Mouse (Mus musculus) liver, embryonic 14.5 days (tissue): Measurements from ENCODE around the gene Adamts17. TPM values are rescaled to one million over a fixed set of nuclear protein-coding genes. Genes with fewer than 3 reads are reported as not detected.
A peak's percentile ranks its signal among the peaks of the same experiment; 100 is the strongest.

ENCODE experiments used
- ATAC-seq: fragments of 200-750 bp; cut with Nextera tagmentation; 2 replicates; pipeline ENCODE4 v1.8.0; 2017; ENCODE audit warnings: moderate number of reproducible peaks, mild to moderate bottlenecking, moderate library complexity; ENCODE audit not compliant: insufficient read depth
- DNase-seq, 3 experiments: peaks; one replicate each; pipeline ENCODE4 v3.0.0-alpha.2; 2012 to 2013; ENCODE audit warnings: low read depth in 3 of 3, low spot score in 3 of 3
- H3K27ac ChIP-seq: fragments of 300-500 bp; sonication (generic); 2 replicates; pipeline ENCODE4 v1.5.1; 2014; ENCODE audit warnings: moderate library complexity, mild to moderate bottlenecking, control low read depth, inconsistent platforms
- H3K27me3 ChIP-seq: fragments of 300-500 bp; sonication (generic); 2 replicates; pipeline ENCODE4 v1.6.1; 2014; ENCODE audit warnings: mild to moderate bottlenecking, low read length, moderate library complexity; ENCODE audit not compliant: control insufficient read depth, insufficient read depth
- H3K36me3 ChIP-seq: fragments of 300-500 bp; sonication (generic); replicated peaks from 2 replicates; pipeline ENCODE4 v1.6.1; 2014; ENCODE audit warnings: low read depth; ENCODE audit not compliant: control insufficient read depth, insufficient read depth
- H3K4me1 ChIP-seq, 2 experiments: fragments of 200-500 bp in 1 of 2; fragments of 300-500 bp in 1 of 2; sonication (generic) in 1 of 2; replicated peaks; 2 replicates each; pipeline ENCODE4 v1.6.1; 2012 to 2014; ENCODE audit warnings: antibody characterized with exemption in 1 of 2, inconsistent platforms in 1 of 2, low read length in 1 of 2; ENCODE audit not compliant: control insufficient read depth in 2 of 2, insufficient read depth in 2 of 2
- H3K4me2 ChIP-seq: fragments of 300-500 bp; sonication (generic); 2 replicates; pipeline ENCODE4 v1.6.1; 2014; ENCODE audit warnings: low read depth, mild to moderate bottlenecking, control low read depth, moderate library complexity
- H3K4me3 ChIP-seq, 2 experiments: fragments of 200-500 bp in 1 of 2; fragments of 300-500 bp in 1 of 2; sonication (generic) in 1 of 2; 2 replicates each; pipeline ENCODE4 v1.5.1; 2012 to 2014; ENCODE audit warnings: low read depth in 2 of 2, low read length in 2 of 2, mild to moderate bottlenecking in 2 of 2, control low read depth in 1 of 2, inconsistent platforms in 1 of 2, moderate library complexity in 1 of 2; ENCODE audit not compliant: insufficient read depth in 1 of 2
- H3K9ac ChIP-seq: fragments of 300-500 bp; sonication (generic); replicated peaks from 2 replicates; pipeline ENCODE4 v1.6.1; 2014; ENCODE audit warnings: mild to moderate bottlenecking, control low read depth, moderate library complexity
- H3K9me3 ChIP-seq: fragments of 300-500 bp; sonication (generic); 2 replicates; pipeline ENCODE4 v1.6.1; 2016; ENCODE audit warnings: low read length, mixed read lengths; ENCODE audit not compliant: control insufficient read depth
- CTCF ChIP-seq: IDR thresholded peaks from 2 replicates; pipeline ENCODE4 v1.5.1; 2016; ENCODE audit warnings: antibody characterized with exemption, low read depth, control low read depth
- EP300 ChIP-seq: IDR thresholded peaks from 2 replicates; pipeline ENCODE4 v1.6.1; 2016; ENCODE audit warnings: antibody characterized with exemption, low read depth
- WGBS: fragments of 180-500 bp; shearing (Covaris S2); extraction: QIAGEN DNeasy Blood & Tissue Kit; methylation state at CpG from one replicate; pipeline ENCODE4 v1.1.7; 2014; ENCODE audit not compliant: insufficient replicate concordance; 5-methylcytosine and 5-hydroxymethylcytosine counted together
- polyA plus RNA-seq, 2 experiments: library from polyadenylated mRNA; depleted of rRNA in 1 of 2; stranded (reverse) in 1 of 2; unstranded in 1 of 2; fragments of >200 nt; fragmentation: Nextera tagmentation in 1 of 2; extraction: Ambion mirVana in 1 of 2; gene quantifications; 2 replicates each; pipeline versions ENCODE4 v1.2.1 to v1.2.3; 2012 to 2014

The Adamts17 gene
- polyA plus RNA-seq, 2 experiments = 0.15 TPM; not detected in 1

DNA sequence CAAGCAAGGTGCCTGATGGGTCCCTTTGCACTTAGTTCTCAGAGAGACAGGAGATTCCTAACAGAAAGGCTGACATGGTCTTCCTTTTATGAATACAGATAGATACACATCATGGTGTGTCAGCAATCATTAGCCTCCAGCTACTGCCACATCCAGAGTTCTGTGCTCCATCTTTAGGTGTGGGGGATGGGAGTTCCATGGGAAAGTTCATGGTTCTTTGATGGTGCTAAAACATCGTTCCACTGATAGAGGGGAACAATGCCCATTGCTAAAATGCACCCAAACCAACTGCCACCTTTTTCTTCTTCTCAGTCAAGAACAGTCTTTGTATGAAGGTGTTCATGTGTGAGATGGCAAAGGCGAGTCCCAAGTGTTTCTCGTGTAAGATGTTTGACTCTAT, 215.3 kb downstream of the Adamts17 start:
- no peaks in the 10 kb centered on the region for H3K4me1 ChIP-seq
- H3K9me3 ChIP-seq = no peaks in the 10 kb centered on the region
- H3K4me2 ChIP-seq = no peak overlapping the region
- H3K36me3 ChIP-seq = no peaks in the 10 kb centered on the region
- H3K4me3 ChIP-seq = no peak overlapping the region
- 63% methylated on average over 3 of the region's 3 CpGs for WGBS
- no peaks in the 10 kb centered on the region for H3K27me3 ChIP-seq
- DNase-seq = no peak
- H3K27ac ChIP-seq = no peak overlapping the region
- no peak for TF ChIP-seq EP300
- TF ChIP-seq CTCF = no peak
- H3K9ac ChIP-seq = no peak overlapping the region
- no peak for ATAC-seq

DNA sequence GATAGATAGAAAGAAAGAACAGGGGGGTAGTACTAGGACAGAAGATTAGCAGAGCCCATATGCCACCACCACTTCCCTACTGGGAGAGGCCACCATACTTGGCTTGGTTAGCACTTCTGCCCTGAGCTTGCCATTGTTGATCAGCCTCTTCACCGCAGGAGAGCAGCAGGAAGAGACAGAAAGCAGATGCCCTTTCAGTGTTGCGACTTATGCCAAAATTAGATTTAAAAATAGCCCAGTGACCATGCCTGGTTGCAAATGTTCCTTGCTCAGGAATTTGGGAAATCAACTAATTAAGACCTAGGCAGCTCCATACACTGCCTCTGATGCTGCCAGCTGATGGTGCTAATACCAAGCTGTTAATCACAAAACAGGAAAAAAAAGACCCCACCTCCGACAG, 216.0 kb downstream of the Adamts17 start:
- Histone ChIP-seq H3K36me3 (no peaks in the 10 kb centered on the region), H3K9ac (no peak overlapping the region), H3K4me3 (no peak overlapping the region), H3K4me1 (no peaks in the 10 kb centered on the region), H3K9me3 (no peaks in the 10 kb centered on the region), H3K27me3 (no peaks in the 10 kb centered on the region), H3K27ac (no peak overlapping the region), H3K4me2 (no peak overlapping the region)
- 43% methylated on average over 3 of the region's 3 CpGs for WGBS
- DNase-seq (no peak), ATAC-seq (no peak)
- TF ChIP-seq CTCF = no peak
- no peak for TF ChIP-seq EP300

DNA sequence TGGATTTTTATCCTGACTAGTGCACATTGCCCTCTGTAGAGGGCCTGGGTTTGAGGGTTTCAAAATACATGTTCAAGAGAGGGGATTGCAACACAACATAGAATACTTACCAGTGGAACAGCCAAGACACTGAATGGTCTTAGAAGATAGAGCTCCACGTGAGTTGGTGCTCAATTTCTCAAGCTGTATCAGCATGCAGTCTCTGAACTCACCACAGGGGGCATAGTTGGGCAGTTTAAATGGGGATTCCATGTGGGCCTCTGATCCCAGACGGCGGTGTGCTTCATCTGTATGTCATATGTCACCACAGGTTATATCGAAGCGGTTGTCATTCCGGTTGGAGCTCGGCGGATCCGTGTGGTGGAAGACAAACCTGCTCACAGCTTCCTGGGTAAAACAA, 222.2 kb downstream of the Adamts17 start:
- no peak for DNase-seq
- Histone ChIP-seq H3K4me2 (no peak overlapping the region), H3K4me3 (no peak overlapping the region), H3K4me1 (no peaks in the 10 kb centered on the region), H3K36me3 (no peaks in the 10 kb centered on the region), H3K27ac (no peak overlapping the region), H3K9me3 (no peaks in the 10 kb centered on the region), H3K9ac (no peak overlapping the region), H3K27me3 (no peaks in the 10 kb centered on the region)
- peak; percentile 58 for TF ChIP-seq CTCF
- TF ChIP-seq EP300 = no peak
- 62% methylated on average over 9 of the region's 9 CpGs for WGBS
- ATAC-seq = no peak

DNA sequence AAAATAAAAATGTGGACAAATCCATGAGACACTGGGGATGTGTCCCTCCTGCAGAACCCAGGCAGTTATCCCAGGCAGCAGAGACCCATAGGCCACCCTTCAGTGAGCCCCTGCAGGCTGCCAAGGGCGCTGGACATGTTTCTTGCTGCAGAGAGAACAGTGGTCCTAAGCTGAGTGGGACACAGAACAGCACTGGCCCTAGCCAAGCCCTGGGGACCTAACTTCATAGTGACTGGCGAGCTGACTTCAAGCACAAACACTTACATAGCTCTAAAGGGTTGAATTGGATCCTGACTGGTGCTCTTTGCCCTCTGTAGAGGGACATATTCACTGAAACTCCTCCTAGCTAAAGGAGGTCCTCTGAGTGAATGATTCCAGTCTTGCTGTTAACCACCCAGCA, 223.0 kb downstream of the Adamts17 start:
- Histone ChIP-seq H3K9me3 (no peaks in the 10 kb centered on the region), H3K4me1 (no peaks in the 10 kb centered on the region), H3K36me3 (no peaks in the 10 kb centered on the region), H3K27ac (no peak overlapping the region), H3K9ac (no peak overlapping the region), H3K27me3 (no peaks in the 10 kb centered on the region), H3K4me3 (no peak overlapping the region), H3K4me2 (no peak overlapping the region)
- no peak for DNase-seq
- no peak for ATAC-seq
- WGBS = 37% methylated on average over 2 of the region's 2 CpGs
- no peak for TF ChIP-seq CTCF
- no peak for TF ChIP-seq EP300

DNA sequence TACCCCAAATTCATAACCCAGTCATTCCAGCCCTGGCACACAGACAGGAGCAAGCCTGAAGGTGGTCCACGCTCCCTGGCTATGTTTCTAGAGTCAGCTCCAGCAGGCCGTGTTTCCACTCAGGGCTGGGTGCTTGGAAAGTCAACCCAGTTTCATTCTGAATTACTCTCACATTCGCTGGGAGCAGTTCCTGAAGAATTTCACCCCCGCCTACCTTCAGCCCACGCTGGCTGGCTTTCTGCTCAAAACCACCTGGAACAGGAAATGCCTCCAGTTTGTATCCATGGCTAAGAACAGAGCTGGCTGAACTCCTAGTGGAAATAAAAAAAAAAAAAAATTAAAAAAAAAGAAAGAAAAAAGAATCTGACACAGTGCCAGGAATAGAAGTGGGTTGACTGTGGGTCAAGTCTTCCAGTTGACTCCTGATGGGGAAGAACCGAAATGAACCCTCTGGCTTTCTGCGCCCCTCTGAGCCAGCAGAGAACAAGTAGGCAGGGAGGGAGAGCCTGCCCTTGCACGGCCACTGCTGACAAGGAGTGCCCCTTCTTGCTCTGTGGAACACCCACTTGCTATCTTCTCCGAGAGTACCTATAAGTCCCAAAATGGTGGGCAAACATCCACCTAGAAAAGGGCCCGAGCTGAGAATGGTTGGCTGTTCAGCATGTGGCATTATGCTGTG, 225.2 kb downstream of the Adamts17 start:
- no peak overlapping the region for H3K4me3 ChIP-seq
- H3K27me3 ChIP-seq = no peaks in the 10 kb centered on the region
- no peak overlapping the region for H3K4me2 ChIP-seq
- DNase-seq (no peak), ATAC-seq (no peak)
- no peaks in the 10 kb centered on the region for H3K9me3 ChIP-seq
- H3K27ac ChIP-seq = no peak overlapping the region
- H3K36me3 ChIP-seq = no peaks in the 10 kb centered on the region
- no peaks in the 10 kb centered on the region for H3K4me1 ChIP-seq
- 64% methylated on average over 10 of the region's 10 CpGs for WGBS
- no peak overlapping the region for H3K9ac ChIP-seq
- TF ChIP-seq EP300 = no peak
- no peak for TF ChIP-seq CTCF
